Mouse (Mus musculus) Patski (cell line): Measurements from ENCODE around the gene Ganab. TPM values are rescaled to one million over a fixed set of nuclear protein-coding genes. Genes with fewer than 3 reads are reported as not detected.
"Not testable (repeated sequence)": the region's sequence is repeated elsewhere in the genome, so short reads cannot be mapped to it uniquely, and the experiment has no call there.

ENCODE experiments used
- ATAC-seq: fragments of 100-300 bp; one replicate; pipeline ENCODE4 v1.8.0; 2021
- CTCF ChIA-PET: fragments of 350-600 bp; sonication (Branson Sonifier 250); formaldehyde crosslinking; loops from one replicate; lab custom pipeline; 2022; ENCODE audit warnings: inconsistent platforms; lab: Charles Lee
- POLR2A ChIA-PET: fragments of 350-600 bp; sonication (Branson Sonifier 250); formaldehyde crosslinking; loops from one replicate; lab custom pipeline; 2022; ENCODE audit warnings: antibody characterized with exemption, inconsistent platforms; lab: Charles Lee
- DNase-seq: peaks from one replicate; pipeline ENCODE4 v3.0.0-alpha.2; 2011; ENCODE audit warnings: low read depth, low spot score
- H3K27me3 ChIP-seq: fragments of 371-371 bp; one replicate; pipeline ENCODE4 v1.5.1; 2021
- CTCF ChIP-seq: fragments of 100-300 bp; IDR thresholded peaks from one replicate; pipeline ENCODE4 v1.5.1; 2021
- in situ Hi-C: fragments of 300-500 bp; cut with MboI; formaldehyde crosslinking; loops from 3 replicates; pipeline ENCODE4 v1.11.1; 2018; ENCODE audit warnings: low pct_unique_long_range_greater_than_20kb, mixed read lengths
- polyA plus RNA-seq: library from polyadenylated mRNA; unstranded; gene quantifications from one replicate; pipeline ENCODE4 v1.2.3, GENCODE M21; 2021

Ganab gene
- polyA plus RNA-seq, 1 experiment from 2014 or later, result 308 TPM

DNA sequence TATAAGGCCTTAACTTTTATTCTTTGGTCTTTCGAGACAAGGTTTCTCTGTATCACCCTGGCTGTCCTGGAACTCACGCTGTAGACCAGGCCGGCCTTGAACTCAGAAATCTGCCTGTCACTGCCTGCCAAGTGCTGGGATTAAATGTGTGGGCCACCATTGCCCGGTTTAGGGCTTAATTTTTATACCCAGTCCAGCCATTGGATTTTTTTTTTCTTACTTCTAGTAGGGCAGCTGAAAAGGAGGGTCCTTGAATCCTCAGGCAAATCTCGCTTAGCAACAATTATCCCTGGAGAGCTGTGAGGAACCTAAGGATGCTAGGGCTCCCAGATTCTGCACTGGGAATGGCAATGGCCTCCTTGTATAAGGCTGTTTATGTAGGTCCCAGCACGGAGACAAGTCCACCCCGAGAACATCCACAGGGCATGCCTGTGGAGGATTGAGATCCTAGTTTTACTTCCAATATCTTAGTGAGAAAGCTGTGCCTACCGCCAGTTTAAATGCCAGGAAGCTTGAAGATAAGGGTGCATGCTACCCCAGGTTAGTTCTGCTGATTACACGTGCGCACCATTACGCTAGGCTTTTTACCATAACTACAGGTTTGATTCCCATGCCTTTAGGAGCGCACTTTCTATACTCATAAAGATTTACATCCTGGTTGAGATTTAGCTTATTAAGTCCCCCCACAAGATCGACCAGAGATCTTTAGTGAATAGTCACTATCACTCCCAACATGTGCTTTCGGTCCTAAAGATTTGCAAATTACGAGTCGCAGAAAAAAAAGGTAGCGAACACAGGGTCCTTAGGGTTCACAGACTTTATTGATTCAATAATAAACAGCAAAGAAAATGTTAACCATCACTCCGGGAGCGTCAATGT is 10.0 kb upstream of the Ganab start:
- no peaks in the 10 kb centered on the region for H3K27me3 ChIP-seq
- POLR2A ChIA-PET, result interaction anchor here (0.6 to 2.0 kb wide), 5 partner anchors 8 to 222 kb away, joined by 3 to 5 read pairs (median 3); partner anchors contain the start of gene Ubxn1
- no peak for ATAC-seq
- CTCF ChIA-PET, result interaction anchor here (1.2 to 1.9 kb wide), 6 partner anchors 8 to 54 kb away, joined by 3 to 5 read pairs (median 3); partner anchors contain the start of gene Mta2
- in situ Hi-C loops, result no loop called here
- TF ChIP-seq CTCF, result no peak
- no peak for DNase-seq

DNA sequence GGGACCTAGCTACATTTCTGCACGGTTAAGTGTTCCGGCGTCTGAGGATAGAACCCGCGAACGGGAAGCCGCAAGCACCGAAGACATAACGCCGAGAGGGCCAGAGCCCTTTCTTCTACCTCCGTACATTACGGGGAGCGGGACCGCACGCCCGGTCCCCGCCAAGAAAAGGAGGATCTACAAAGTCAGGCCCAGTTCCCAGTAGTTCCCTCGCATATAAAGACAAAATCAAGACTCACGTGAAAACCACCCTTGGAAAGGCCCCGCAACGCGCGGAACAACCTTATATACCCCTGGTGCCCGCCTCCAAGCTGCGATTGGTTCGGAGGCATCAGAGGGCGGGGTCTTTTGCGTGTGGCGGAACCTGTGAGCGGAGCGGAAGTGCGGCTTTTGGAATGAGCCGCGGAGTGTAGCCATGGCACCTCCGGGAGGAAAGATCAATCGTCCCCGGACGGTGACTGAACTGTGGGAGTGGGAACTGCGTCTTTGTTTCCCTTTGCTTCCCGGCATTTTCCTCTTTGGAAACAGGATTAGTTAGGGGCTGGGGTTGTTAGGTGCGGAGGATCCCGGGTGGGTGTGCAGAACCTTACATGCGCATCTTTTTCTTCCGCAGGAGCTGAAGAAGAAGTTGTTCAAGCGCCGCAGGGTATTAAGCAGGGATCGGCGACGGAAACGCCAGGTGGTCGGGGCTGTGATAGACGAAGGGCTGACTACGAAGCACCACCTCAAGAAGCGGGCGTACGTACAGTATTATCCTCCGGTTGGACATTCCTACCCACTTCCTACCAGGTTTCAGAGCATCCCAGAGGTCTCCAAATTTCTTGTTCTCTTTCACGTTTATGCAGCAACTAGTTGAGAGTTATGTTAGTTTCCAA is 9.1 kb upstream of the Ganab start, which contains the start of the genes 1810009A15Rik and Gm49416:
Gene 1810009A15Rik, plus strand, starts transcription at position 343 of the 875 bp plus-strand sequence.
Gene Gm49416, plus strand, starts transcription at position 416 of the 875 bp plus-strand sequence.
- ChIA-PET CTCF (interaction anchor here (1.4 to 1.9 kb wide), 4 partner anchors 9 to 53 kb away, joined by 3 to 4 read pairs (median 3); partner anchors contain the start of gene Mta2), POLR2A (interaction anchor here (0.7 to 2.0 kb wide), 6 partner anchors 9 to 221 kb away, joined by 3 to 5 read pairs (median 4); partner anchors contain the start of gene Ubxn1)
- ATAC-seq (peak; percentile 94), DNase-seq (peak; percentile 76)
- no peak for TF ChIP-seq CTCF
- in situ Hi-C loops, result no loop called here
- no peaks in the 10 kb centered on the region for H3K27me3 ChIP-seq

DNA sequence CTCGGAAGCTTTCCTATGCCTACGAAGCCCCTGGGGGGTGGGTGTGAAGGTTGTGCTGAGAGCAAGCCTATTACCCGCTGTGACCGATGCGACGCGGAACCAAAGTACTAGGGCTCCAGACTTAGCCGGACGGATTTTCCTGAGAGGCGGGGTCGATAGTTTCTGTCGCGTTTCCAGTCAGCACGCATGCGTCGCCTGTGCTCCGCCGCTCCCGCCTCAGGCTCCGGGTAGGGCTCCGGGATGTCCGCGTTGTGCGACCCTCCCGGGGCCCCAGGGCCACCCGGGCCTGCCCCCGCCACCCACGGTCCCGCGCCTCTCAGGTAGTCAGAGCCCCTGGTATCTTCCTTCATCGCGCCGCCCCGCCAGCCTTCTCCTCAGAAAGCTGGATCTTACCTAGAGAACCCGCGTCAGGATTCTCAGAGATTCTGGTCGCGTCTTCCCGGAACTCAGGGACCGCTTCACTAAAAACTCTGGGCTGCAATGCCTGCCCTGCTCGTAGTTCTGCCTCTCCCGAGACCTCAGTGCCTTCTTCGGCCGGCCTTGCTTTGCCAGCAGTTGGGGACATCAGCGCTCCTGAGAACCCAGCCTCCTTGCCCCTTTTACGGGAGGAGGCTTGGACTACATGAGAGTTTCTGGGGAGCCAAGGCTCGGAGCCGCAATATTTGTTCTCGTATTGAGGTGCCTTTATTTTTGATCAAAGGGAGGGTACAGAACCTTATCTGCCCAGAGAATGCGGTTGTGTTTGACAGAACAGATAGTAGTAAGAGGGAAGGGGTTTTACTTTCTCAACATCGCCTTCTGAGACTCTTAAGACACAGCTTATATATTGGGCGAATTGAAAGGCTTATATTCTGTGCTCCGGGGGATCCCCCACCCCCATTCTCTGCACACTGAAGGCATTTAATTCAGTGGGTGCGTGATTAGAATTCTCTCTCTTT is 4.8 kb upstream of the Ganab start, which contains the start of gene Ints5:
Gene Ints5, plus strand, starts transcription at position 177 of the 938 bp plus-strand sequence.
- no peak for TF ChIP-seq CTCF
- CTCF ChIA-PET, result interaction anchor here (1.0 to 1.1 kb wide), 3 partner anchors 12 to 48 kb away, joined by 3 to 4 read pairs (median 3); no protein-coding TSS in a partner anchor
- H3K27me3 ChIP-seq, result no peaks in the 10 kb centered on the region
- DNase-seq (peak; percentile 49), ATAC-seq (peak; percentile 9)
- POLR2A ChIA-PET, result interaction anchor here (0.6 to 2.0 kb wide), 4 partner anchors 8 to 52 kb away, joined by 3 to 6 read pairs (median 4); partner anchors contain the start of gene Uqcc3
- in situ Hi-C loops, result no loop called here

DNA sequence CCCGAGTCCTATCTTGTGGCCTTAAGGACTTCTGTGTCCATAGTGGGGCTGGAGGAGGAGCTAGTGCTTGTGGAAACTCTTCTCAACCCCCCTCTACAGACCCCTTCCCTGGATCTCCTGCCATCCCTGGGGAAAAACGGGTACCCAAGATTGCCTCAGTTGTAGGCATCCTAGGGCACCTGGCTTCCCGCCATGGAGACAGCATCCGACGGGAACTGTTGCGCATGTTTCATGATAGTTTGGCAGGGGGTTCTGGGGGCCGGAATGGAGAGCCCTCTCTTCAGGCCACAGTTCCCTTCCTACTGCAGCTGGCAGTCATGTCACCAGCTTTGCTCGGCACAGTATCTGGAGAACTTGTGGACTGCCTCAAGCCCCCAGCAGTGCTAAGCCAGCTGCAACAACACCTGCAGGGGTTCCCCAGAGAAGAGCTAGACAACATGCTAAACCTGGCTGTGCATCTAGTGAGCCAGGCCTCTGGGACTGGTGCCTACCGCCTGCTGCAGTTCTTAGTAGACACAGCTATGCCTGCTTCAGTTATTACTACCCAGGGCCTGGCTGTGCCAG is 2.4 kb upstream of the Ganab start:
- TF ChIP-seq CTCF, result no peak
- ChIA-PET POLR2A (interaction anchor here (0.5 kb wide), 1 partner anchor 124 kb away, joined by 3 read pairs; no protein-coding TSS in a partner anchor), CTCF (no interaction called here)
- H3K27me3 ChIP-seq, result no peaks in the 10 kb centered on the region
- DNase-seq (no peak), ATAC-seq (no peak)
- in situ Hi-C loops, result no loop called here

DNA sequence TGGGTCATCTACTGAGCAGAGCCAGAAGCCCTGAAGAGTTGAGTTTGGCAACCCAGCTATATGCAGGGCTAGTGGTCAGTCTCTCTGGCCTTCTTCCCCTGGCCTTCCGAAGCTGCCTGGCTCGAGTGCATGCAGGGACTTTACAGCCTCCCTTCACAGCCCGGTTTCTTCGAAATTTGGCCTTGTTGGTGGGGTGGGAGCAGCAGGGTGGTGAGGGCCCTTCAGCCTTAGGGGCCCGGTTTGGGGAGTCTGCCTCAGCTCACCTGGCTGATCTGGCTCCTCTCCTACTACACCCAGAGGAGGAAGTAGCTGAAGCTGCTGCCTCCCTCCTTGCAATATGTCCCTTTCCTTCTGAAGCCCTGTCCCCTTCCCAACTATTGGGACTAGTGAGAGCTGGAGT is 1.6 kb upstream of the Ganab start:
- DNase-seq, H3K27me3 ChIP-seq, CTCF ChIA-PET, in situ Hi-C loops, ATAC-seq: not testable (repeated sequence)
- POLR2A ChIA-PET, result interaction anchor here (0.5 kb wide), 1 partner anchor 125 kb away, joined by 3 read pairs; no protein-coding TSS in a partner anchor

DNA sequence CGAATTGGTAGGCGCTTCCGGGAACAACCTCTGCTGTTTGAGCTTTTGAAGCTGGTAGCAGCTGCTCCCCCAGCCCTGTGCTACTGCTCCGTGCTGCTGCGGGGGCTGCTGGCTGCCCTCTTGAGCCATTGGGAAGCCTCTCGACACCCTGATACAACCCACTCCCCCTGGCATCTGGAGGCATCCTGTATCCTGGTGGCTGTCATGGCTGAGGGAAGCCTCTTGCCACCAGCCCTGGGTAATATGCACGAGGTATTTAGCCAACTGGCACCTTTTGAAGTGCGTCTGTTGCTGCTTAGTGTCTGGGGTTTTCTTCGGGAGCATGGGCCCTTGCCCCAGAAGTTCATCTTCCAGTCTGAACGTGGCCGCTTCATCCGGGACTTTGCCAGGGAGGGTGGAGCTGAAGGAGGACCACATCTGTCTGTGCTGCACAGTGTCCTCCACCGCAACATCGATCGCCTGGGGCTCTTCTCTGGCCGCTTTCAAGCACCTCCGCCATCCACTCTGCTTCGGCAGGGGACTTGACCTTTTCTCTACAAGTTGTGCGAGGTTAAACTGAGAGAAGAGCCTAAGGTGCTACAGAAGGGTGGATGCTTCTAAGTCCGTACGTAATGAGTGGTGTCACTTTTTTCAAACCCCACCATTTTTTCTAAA is 533 bp upstream of the Ganab start:
- peak; percentile 2 for ATAC-seq
- POLR2A ChIA-PET, result interaction anchor here (0.6 to 1.0 kb wide), 2 partner anchors 12 to 71 kb away, joined by 3 read pairs; no protein-coding TSS in a partner anchor
- H3K27me3 ChIP-seq, DNase-seq, in situ Hi-C loops, CTCF ChIA-PET: not testable (repeated sequence)

DNA sequence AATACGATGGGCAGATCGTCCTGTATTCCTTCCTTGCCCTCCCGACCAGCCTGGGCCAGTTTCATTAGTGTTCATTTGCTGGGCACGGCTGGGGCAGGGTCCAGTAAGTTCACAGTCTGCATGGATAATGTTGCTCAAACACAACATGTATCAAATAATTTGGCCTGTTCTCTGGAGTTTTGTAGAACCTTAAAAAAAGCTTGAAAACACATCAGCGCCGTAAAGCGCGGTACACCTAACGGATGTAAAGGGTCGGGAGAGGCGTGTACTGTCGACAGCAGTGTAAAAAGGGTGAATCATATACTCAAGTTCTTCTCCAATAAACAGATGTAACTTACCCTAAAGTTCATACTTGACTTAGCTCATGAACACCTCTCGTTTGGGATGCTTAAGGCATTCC is 705 bp downstream of the Ganab start:
- no peak for TF ChIP-seq CTCF
- DNase-seq, result no peak
- H3K27me3 ChIP-seq, result no peaks in the 10 kb centered on the region
- ChIA-PET CTCF (no interaction called here), POLR2A (interaction anchor here (1.0 kb wide), 1 partner anchor 69 kb away, joined by 3 read pairs; no protein-coding TSS in a partner anchor)
- ATAC-seq, result no peak
- in situ Hi-C loops, result no loop called here

DNA sequence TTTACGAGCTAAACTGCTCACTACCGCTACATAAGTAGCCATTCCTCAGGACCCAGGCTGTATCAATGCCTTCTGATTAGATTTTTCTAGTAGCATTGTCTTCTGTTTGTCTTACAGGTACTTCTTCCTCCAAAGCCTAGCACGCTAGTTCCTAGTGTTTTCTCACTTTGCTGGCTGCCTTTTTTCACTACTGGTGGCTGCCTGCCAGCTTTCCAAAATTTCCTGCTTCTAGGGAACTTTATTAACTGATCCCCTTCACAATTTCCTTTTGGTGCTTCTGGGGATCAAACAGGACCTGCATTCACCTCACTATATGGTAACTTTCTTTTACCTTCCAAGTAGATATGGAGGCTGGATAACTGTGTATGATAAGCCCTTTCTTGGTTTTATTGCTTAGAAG is 1.2 kb downstream of the Ganab start:
- no peak for DNase-seq
- in situ Hi-C loops, result no loop called here

More for the DNA sequence above, 1.2 kb downstream of the Ganab start:
- ChIA-PET POLR2A (no interaction called here), CTCF (no interaction called here)
- no peak for TF ChIP-seq CTCF
- H3K27me3 ChIP-seq, result no peaks in the 10 kb centered on the region
- ATAC-seq, result no peak
